Mouse (Mus musculus): ENCODE measurements at regions not wholly inside any gene's neighbourhood (a gene's known extent, or its start where the extent isn't known, plus 50 kb on each side); places are given as distances from the start of the nearest gene placed in this dataset.

GRCm38 (mm10) chr10:99384366-99384765 lies 121.3 kb downstream of the Dusp6 start:
- TF ChIP-seq POLR2A (IDR thresholded peaks at IDR 0.05; ENCODE audit: low read depth, low read length) = no peak
- no peak for TF ChIP-seq CTCF (IDR thresholded peaks at IDR 0.05; ENCODE audit: extremely low read depth, insufficient read length, insufficient replicate concordance, low read depth, low read length)

Data from small intestine, adult 2 months (tissue).